Mouse (Mus musculus): ENCODE measurements around the gene Cox19.

DNA sequence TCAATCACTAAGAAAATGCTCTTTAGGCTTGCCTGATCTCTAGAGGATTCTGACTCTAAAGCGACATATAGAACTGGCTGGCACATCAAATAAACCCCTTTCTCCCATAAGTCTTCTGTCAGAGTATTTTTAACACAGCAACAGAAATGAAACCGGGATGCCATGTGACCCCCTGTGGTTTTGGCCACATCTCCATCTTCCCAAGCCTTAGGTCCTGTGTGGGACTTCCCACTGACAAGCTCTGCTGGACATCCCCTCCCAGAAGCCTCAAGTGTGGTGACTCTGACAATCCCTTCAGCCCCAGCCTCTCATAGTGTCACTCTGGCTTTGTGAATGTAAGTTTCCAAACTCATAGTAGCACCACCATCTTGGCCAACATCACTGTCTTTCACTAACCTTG lies 57.1 kb downstream of the Cox19 start:
- no peak for TF ChIP-seq CTCF (IDR thresholded peaks at IDR 0.05)
- TF ChIP-seq EP300 (IDR thresholded peaks at IDR 0.05) = no peak
